In genomic region chr1:59142809-59143208, GRCm38 (mm10) we compare ENCODE assay signal across 8 mouse cellular contexts. TPM values are rescaled to one million over a fixed set of nuclear protein-coding genes. Genes with fewer than 3 reads are reported as not detected.
DNase-seq lines count a peak whose midpoint lies in the region; ATAC-seq and TF ChIP-seq lines count a peak whose summit lies in the region.

No protein-coding gene starts in this region.

- H3K27ac ChIP-seq in kidney, embryonic 14.5 days (ENCODE audit: low read depth, low read length) = no peak overlapping the region
- H3K27ac ChIP-seq in CH12.LX (ENCODE audit: insufficient read depth, low read depth) = no peak overlapping the region

- in situ Hi-C loops in CH12.LX (cut with MboI; ENCODE audit: low pct_ligation_motif_present, low pct_unique_long_range_greater_than_20kb, low sequenced_read_pairs) = loop anchor here (25.0 kb wide), 1 partner anchor 381 kb away; no protein-coding TSS in a partner anchor

- H3K4me1 ChIP-seq in kidney, embryonic 14.5 days (ENCODE audit: control insufficient read depth, insufficient read depth, low read length) = no peaks in the 10 kb centered on the region
- peaks cover 0 to 3% of the 10 kb centered on the region in 2 experiments; a peak in 1 of 4 replicates for H3K4me1 ChIP-seq in CH12.LX (ENCODE audit: control insufficient read depth in 1 of 2, insufficient read depth in 2 of 2)

- no peaks in the 10 kb centered on the region for H3K27me3 ChIP-seq in kidney, embryonic 14.5 days (ENCODE audit: control insufficient read depth, insufficient read depth, low read length)
- H3K27me3 ChIP-seq in CH12.LX (replicated peaks) = no peaks in the 10 kb centered on the region

- TF ChIP-seq POLR2A in CH12.LX (IDR thresholded peaks at IDR 0.05; ENCODE audit: low read depth, low read length) = no peak

- H3K79me2 ChIP-seq in CH12.LX (replicated peaks; ENCODE audit: control insufficient read depth, extremely low read depth, insufficient read depth, poor library complexity, severe bottlenecking) = no peaks in the 10 kb centered on the region

- dilution Hi-C loops in CH12.LX (cut with MboI; ENCODE audit: extremely low pct_ligation_motif_present, extremely low pct_unique_long_range_greater_than_20kb, low sequenced_read_pairs) = no loop called here

- H3K9ac ChIP-seq in kidney, embryonic 14.5 days (ENCODE audit: low read depth, low read length) = no peak overlapping the region
- H3K9ac ChIP-seq in CH12.LX (ENCODE audit: insufficient read depth, low read depth) = no peak overlapping the region

- no peak for ATAC-seq in kidney, embryonic 14.5 days (ENCODE audit: low FRiP score, low TSS enrichment)
- ATAC-seq in erythroblast, adult 5-6 weeks (replicated peaks; ENCODE audit: low FRiP score, poor library complexity, severe bottlenecking) = peak; percentile 79
- ATAC-seq in neutrophil, adult 5-6 weeks (ENCODE audit: extremely low read depth, insufficient number of reproducible peaks, low FRiP score, poor library complexity, severe bottlenecking) = peak; percentile 89

- TF ChIP-seq CTCF in CH12.LX (conservative IDR thresholded peaks at IDR 0.05 in 1 of 2, IDR thresholded peaks at IDR 0.05 in 1 of 2; ENCODE audit: low read depth in 2 of 2, low read length in 2 of 2) = peak; percentile 79 to 89

- peak; percentile 82 for DNase-seq in kidney, adult 18-20 months
- peak; percentile 76 for DNase-seq in CH12.LX (ENCODE audit: extremely low read depth)
- peak; percentile 56 to 89 for DNase-seq in adrenal gland, adult (ENCODE audit: inconsistent age in 2 of 2, low spot score in 1 of 2)
- peak; percentile 29 for DNase-seq in large intestine, adult 2 months (ENCODE audit: low read depth, low spot score)
- peak; percentile 48 for DNase-seq in urinary bladder, postnatal 25 days (ENCODE audit: low spot score)

- no peak for TF ChIP-seq EP300 in CH12.LX (IDR thresholded peaks at IDR 0.05; ENCODE audit: low read length)

- H3K9me3 ChIP-seq in kidney, embryonic 14.5 days (ENCODE audit: control insufficient read depth, low read length) = no peaks in the 10 kb centered on the region
- peaks cover 2% of the 10 kb centered on the region for H3K9me3 ChIP-seq in CH12.LX (replicated peaks; ENCODE audit: low read length)

- H3K4me2 ChIP-seq in kidney, embryonic 14.5 days (replicated peaks; ENCODE audit: low read depth, low read length) = no peak overlapping the region
- no peak overlapping the region for H3K4me2 ChIP-seq in CH12.LX (ENCODE audit: insufficient read depth, low read depth, poor library complexity, severe bottlenecking)

- peak; percentile 86 for TF ChIP-seq RAD21 in CH12.LX (IDR thresholded peaks at IDR 0.05; ENCODE audit: low read depth, low read length)

- no peaks in the 10 kb centered on the region for H3K36me3 ChIP-seq in kidney, embryonic 14.5 days (ENCODE audit: control insufficient read depth, insufficient read depth, low read length)
- no peaks in the 10 kb centered on the region for H3K36me3 ChIP-seq in CH12.LX (replicated peaks in 1 of 2; ENCODE audit: control insufficient read depth in 1 of 2, insufficient read depth in 1 of 2, low read length in 1 of 2)

- no peak overlapping the region for H3K4me3 ChIP-seq in kidney, embryonic 14.5 days (ENCODE audit: low read length)
- no peak overlapping the region for H3K4me3 ChIP-seq in CH12.LX (replicated peaks in 1 of 3; ENCODE audit: low read depth in 2 of 3, low read length in 2 of 3, poor library complexity in 1 of 3)

TF ChIP-seq in CH12.LX, 34 proteins besides CTCF, POLR2A, EP300 and RAD21:
- TF ChIP-seq ZC3H11A (IDR thresholded peaks at IDR 0.05; ENCODE audit: low read depth, low read length) (peak; percentile 68), CHD1 (IDR thresholded peaks at IDR 0.05; ENCODE audit: low read depth, low read length) (no peak), IRF4 (IDR thresholded peaks at IDR 0.05; ENCODE audit: low read depth, low read length) (0 out of 2 replicates have a peak, but pooled peaks have one; percentile 9), ZMIZ1 (IDR thresholded peaks at IDR 0.05; ENCODE audit: low read depth, low read length) (no peak), SMC3 (IDR thresholded peaks at IDR 0.05; ENCODE audit: low read depth, low read length) (peak; percentile 87)

RNA-seq across cellular contexts. Expression of gene Mpp4, which starts 20.4 kb away (rescaled TPM):
- polyA plus RNA-seq in kidney, embryonic 14.5 days (2014; fragmentation: Nextera tagmentation; extraction: Ambion mirVana) = 0.59 and 0.62 TPM in 2 replicates
- 1.1 and 1.7 TPM in 2 replicates for total RNA-seq in CH12.LX (2012; rRNA removed)
- total RNA-seq in CH12.LX (2014; rRNA removed) = 0.79 and 1.1 TPM in 2 replicates
- polyA plus RNA-seq in CH12.LX (2012; ENCODE audit: insufficient read length, low read depth) = 1.6 and 2.8 TPM in 2 replicates
- total RNA-seq in erythroblast, adult 5-6 weeks (2015; ENCODE audit: low replicate concordance) = 0.84 and 1.9 TPM in 2 replicates
- 0.56 and 0.85 TPM in 2 replicates for total RNA-seq in erythroblast, adult 5-6 weeks (2017; ENCODE audit: low replicate concordance)
- polyA plus RNA-seq in large intestine, adult 2 months (2012; rRNA removed) = 1.2 and 2.5 TPM in 2 replicates
- total RNA-seq in neutrophil, adult 5-6 weeks (2017) = 0.61 and 1.5 TPM in 2 replicates

RNA-seq across cellular contexts. Expression of gene Tmem237, which starts 22.6 kb away (rescaled TPM):
- polyA plus RNA-seq in kidney, embryonic 14.5 days (2014; fragmentation: Nextera tagmentation; extraction: Ambion mirVana) = 49.9 and 53.8 TPM in 2 replicates
- total RNA-seq in CH12.LX (2012; rRNA removed) = 4.0 and 4.4 TPM in 2 replicates
- total RNA-seq in CH12.LX (2014; rRNA removed) = 8.5 and 10.3 TPM in 2 replicates
- polyA plus RNA-seq in CH12.LX (2012; ENCODE audit: insufficient read length, low read depth) = 6.0 and 8.2 TPM in 2 replicates
- total RNA-seq in erythroblast, adult 5-6 weeks (2015; ENCODE audit: low replicate concordance) = 3.3 and 10.6 TPM in 2 replicates
- 1.4 and 1.5 TPM in 2 replicates for total RNA-seq in erythroblast, adult 5-6 weeks (2017; ENCODE audit: low replicate concordance)
- 1.6 and 2.0 TPM in 2 replicates for polyA plus RNA-seq in large intestine, adult 2 months (2012; rRNA removed)
- 0.81 and 1.7 TPM in 2 replicates for total RNA-seq in neutrophil, adult 5-6 weeks (2017)

RNA-seq across cellular contexts. Expression of gene C2cd6, which starts 48.1 kb away (rescaled TPM):
- not detected in 2 replicates for polyA plus RNA-seq in kidney, embryonic 14.5 days (2014; fragmentation: Nextera tagmentation; extraction: Ambion mirVana)
- not detected in 2 replicates for total RNA-seq in CH12.LX (2012; rRNA removed)
- not detected in 2 replicates for total RNA-seq in CH12.LX (2014; rRNA removed)
- not detected in 2 replicates for polyA plus RNA-seq in CH12.LX (2012; ENCODE audit: insufficient read length, low read depth)
- not detected in 2 replicates for total RNA-seq in erythroblast, adult 5-6 weeks (2015; ENCODE audit: low replicate concordance)
- total RNA-seq in erythroblast, adult 5-6 weeks (2017; ENCODE audit: low replicate concordance) = not detected in 2 replicates
- not detected in 2 replicates for polyA plus RNA-seq in large intestine, adult 2 months (2012; rRNA removed)
- not detected in 2 replicates for total RNA-seq in neutrophil, adult 5-6 weeks (2017)

Comparison
In these comparisons a context has a peak if more than half of its experiments do, and no peak if none do; other contexts are left out.
1. DNase-seq: peak in every context shown above with its lines; median percentile 82 in kidney, adult 18-20 months; 76 in CH12.LX; 72 in adrenal gland, adult; 48 in urinary bladder, postnatal 25 days; 29 in large intestine, adult 2 months.